Mouse (Mus musculus) common myeloid progenitor, adult 5-6 weeks (primary cell): ENCODE data around the gene Zbtb32. TPM values are rescaled to one million over a fixed set of nuclear protein-coding genes. Genes with fewer than 3 reads are reported as not detected.

Experiments
- ATAC-seq: replicated peaks from 2 replicates; pipeline ENCODE4 v1.8.0; 2016; ENCODE audit warnings: low read depth, mild to moderate bottlenecking, moderate TSS enrichment, inconsistent platforms; ENCODE audit not compliant: poor library complexity, severe bottlenecking
- total RNA-seq: library from RNA; stranded (forward); fragments of 200-1000, 187-1606 nt; gene quantifications from 2 replicates; pipeline ENCODE4 v1.2.3, GENCODE M21; 2017

Gene Zbtb32
- total RNA-seq, 1 experiment from 2014 or later = 0.32 TPM

DNA sequence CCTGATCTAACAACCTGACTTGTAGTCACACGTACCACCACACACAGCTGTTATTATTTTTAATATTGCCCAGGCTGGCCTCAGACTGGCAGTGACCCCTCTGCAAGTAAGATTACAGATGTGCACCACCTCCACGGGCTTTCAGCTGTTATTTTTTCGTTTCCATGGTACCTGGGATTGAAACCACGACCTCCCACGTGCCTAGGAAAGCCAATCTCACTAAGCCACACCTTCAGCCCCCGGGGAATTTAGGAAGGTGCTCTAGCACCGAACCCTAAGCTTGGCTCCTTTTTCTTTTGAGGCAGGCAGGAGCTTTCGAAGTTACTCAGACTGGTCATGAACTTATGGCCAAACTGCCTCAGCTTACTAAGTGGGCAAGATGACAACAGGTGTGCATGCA is 5.7 kb upstream of the Zbtb32 start:
- no peak for ATAC-seq

DNA sequence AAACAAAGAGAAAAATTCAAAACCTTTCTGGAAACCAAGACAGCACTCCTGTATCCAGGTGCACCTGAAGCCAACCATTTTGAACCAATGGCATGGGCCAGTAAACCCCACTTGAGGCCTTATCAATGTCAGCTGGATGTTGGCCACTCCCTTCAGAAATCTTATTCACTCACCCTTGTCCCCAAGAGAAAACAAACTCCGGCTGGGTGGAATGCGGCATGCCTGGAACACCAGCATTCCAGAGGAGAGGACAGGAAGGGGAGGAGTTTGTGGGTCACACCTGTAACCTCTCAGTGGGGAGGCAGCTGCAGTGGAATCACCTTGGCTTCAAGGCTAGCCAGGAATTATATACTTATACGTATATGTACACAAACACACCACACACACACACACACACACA is 3.9 kb upstream of the Zbtb32 start:
- no peak for ATAC-seq

DNA sequence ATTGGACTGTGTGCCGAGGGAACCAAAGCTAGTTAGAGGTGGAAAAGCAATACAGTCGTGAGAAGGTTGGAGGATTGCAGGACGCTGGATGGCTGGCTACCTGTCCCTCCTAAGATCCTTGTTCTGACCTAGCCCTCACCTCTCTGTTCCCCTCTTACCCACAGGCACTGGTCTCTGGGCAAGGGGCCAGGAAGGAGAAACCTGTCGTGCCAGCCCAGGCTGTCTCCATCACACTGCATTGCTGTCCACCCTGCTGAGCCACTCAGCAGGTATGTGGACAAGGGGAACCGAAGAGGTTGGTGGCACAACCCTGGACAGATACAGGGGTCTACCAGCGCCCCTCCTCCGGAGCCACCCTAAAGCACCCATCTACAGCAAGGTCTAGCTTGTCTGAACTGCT is 1.9 kb upstream of the Zbtb32 start:
- no peak for ATAC-seq

GRCm38 (mm10) chr7:30599933-30600353 is 1.2 kb upstream of the Zbtb32 start:
- peak; percentile 99 for ATAC-seq

GRCm38 (mm10) chr7:30596811-30597210 is 1.9 kb downstream of the Zbtb32 start:
- ATAC-seq = no peak

DNA sequence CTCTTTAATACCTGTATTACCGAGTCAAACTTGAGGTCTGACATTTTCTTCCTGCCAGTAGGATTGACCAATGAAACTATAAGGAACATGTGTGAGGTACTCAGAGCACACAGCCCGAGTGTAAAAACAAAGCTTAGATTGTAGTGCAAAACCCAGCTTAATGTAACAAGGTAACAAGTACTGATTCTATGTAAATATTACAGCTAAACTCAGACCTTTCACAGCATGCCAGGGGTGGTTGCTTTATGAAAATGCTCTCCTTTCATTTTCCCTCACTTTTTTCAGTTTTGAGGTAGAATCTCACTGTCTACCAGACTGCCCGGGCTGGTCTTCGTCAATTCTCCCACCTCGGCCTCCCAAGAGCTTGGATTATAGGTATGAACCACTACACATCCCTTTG is 2.6 kb downstream of the Zbtb32 start:
- no peak for ATAC-seq

GRCm38 (mm10) chr7:30594510-30595024 is 4.1 kb downstream of the Zbtb32 start:
- ATAC-seq = no peak

GRCm38 (mm10) chr7:30593579-30594509 is 4.9 kb downstream of the Zbtb32 start:
- no peak for ATAC-seq

DNA sequence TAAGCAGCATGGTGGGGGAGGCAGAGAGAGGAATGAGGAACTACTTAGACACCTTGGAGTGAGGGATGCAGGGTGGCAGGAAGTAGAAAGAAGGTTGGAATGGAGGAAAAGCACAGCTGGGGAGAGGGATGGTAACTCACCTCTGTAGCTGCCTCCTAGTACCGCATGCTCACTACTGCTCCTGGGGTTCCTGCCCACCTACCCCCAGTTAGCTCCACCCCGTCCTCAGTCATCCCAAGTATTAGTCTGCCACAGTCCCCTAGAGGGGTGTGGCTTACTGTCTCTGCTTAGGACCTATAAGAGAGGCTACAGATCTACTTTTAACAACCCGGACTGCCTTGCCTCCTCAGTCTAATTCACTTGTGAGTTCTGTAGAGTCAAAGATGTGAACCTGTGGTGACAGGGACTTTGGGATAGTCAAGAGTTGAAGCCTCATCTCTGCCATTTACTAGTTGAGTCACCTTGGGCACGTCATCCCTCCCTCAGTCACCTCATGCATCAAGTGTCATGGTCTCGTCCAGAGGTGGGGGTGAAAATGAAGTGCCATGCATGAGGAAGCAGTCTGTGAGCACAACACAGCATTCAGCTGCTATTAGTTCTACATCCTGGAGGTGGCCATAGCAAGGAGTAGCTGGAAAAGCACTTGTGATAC is 5.8 kb downstream of the Zbtb32 start:
- ATAC-seq = no peak

- ATAC-seq = no peak
Observed at GRCm38 (mm10) chr7:30591605-30591951, 7.1 kb downstream of the Zbtb32 start.

- ATAC-seq = no peak
Observed at GRCm38 (mm10) chr7:30590927-30591604, 7.6 kb downstream of the Zbtb32 start.

- ATAC-seq = peak; percentile 63
Observed at GRCm38 (mm10) chr7:30589435-30590301, 9.0 kb downstream of the Zbtb32 start.

DNA sequence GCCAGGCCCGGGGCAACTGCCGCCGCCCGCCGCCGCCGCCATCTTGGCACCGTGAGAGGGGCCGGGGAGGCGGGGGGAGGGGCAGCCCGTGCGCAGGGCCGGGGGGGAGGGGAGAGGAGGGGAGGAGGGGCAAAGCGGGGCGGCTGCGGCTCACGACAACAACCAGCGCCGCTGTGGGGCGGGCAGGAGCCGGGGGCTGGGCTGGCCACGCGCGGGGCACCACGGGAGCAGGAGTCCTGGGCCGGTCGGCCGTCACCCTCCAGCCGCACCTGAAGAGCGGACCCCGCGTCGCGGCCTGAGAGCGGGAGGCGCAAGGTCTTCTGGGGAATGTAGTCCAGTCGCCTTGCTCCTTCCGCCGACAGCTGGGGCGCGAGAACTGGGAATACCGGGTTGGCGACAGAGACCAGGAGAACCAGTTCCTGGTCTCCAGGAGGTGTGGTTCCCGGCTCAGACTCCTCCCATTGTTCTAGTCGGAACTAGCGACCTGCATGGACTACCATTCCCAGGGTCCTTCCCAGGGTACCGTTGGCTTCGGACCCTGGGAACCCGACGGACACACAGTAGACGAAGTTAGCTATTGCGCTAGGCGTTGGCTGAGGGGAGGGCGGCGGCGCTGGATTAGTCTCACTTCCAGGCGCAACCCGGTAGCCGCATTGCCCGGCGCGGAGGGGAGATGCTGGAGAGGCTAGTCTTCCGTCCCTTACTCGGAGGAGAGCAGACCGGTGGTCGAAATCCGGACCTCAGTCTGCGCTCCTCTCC is 9.9 kb downstream of the Zbtb32 start, which contains the start of gene Kmt2b:
Kmt2b (minus strand) TSS at position 51 of the 759 bp plus-strand sequence.
- peak; percentile 78 for ATAC-seq

DNA sequence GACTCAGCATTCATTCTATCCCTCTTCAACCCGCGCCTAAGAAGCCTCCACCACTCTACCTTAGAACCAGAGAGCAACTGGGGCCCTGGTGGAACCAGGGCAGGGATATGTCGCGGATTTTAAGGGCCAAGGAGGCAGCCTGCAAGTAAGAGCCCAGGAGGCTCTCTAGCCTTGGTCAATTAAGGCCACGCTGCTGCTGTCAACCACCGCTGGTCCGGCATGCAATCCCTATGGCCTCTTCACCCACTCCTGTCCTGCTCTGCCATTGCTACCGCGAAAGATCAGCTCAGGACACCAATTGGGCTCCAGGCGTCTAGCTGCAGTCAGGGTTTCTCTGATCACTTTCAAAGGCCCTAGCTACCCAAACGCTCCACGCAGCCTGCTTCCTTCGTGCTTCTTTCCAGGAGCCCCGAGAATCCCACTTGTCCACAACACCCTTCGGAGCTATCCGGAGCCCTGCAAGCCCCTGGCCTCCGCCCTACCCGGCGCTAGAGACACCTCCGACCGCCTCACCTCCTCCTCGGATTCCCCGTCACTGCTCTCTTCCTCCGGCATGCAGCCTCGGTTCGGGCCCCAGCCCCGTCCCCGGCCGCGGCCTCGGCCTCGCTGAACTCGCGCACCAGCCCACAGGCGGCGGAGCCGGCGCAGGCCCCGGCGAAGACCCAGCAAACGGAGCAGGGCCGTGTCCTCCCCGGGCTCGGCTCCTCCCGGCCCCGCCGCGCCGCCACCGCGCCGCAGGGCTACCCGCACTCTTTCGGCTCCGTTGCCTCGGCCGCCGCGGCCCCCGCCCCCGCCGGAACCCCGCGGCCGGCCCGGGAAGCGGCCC is 10.7 kb downstream of the Zbtb32 start:
- ATAC-seq = no peak

DNA sequence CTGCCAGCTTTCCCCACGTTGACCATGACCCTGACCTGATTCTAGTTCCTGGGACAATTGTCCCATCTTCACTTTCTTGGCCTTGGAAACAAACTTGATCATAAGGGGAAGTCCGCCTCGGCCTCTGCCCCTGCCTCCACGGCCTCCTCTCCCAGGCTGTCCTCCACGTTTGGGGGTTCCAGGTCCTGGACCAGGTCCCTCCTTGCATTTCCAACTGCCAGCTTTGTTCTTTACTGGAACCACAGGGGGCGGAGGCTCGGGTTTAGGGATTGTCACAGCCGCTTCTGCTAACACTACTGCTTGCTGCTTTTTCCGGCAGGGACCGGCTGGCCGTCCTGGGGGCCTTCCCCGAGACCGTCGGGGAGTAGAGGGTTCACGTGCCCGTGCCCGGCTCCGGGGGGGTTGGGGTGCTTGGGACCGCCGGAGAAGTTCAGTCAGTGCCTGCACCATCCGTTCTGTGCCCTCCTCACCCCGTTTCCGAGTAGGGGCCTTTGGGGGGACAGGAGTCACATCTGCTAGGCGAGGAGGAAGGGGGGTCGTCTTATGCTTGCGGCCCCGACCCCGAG is 12.2 kb downstream of the Zbtb32 start:
- no peak for ATAC-seq

- no peak for ATAC-seq
Observed at GRCm38 (mm10) chr7:30585170-30585569, 13.5 kb downstream of the Zbtb32 start.

- ATAC-seq = no peak
Observed at GRCm38 (mm10) chr7:30584339-30584738, 14.4 kb downstream of the Zbtb32 start.

GRCm38 (mm10) chr7:30581547-30581946 is 17.2 kb downstream of the Zbtb32 start:
- ATAC-seq = no peak
